14 mouse cellular contexts compared by ENCODE assay signal in the genomic region with DNA sequence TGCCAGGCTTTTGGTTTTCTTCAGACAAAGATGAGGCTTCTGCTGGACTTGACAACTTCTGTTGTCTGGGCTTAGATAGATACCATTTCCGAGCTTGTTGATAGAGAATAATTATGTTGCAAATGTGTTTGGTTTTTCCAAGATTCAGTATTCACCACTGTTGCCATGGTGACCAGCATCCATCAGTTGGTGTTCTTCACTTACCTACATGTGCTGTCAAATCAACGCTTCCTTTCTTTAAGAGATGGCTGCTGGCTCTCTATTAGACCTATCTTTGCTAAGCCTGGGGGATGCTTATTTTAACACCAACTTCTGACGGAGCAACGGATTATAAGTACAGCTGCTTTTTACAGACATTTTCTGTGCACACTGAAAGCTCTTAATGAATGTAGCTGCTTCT. TPM values are rescaled to one million over a fixed set of nuclear protein-coding genes. Genes with fewer than 3 reads are reported as not detected.
"Had no signal": no experiment of that assay in that cellular context is flagged by ENCODE, and none has a peak within 500 bp of the region (broad histone marks: within the 10 kb centered on the region; RNA-seq: fewer than 3 reads in every experiment).

No protein-coding gene starts in this region.

- H3K27ac ChIP-seq: left cerebral cortex, adult 2 months; limb, embryonic 15.5 days; liver, embryonic 12.5 days; midbrain, embryonic 12.5 days; stomach, postnatal 0 days had no signal

- H3K4me3 ChIP-seq: left cerebral cortex, adult 2 months; limb, embryonic 15.5 days; liver, embryonic 12.5 days; midbrain, embryonic 12.5 days had no signal

- H3K27me3 ChIP-seq: limb, embryonic 15.5 days; liver, embryonic 12.5 days; midbrain, embryonic 12.5 days had no signal

- ATAC-seq: liver, embryonic 12.5 days had no signal

- DNase-seq: kidney, adult 18-20 months; kidney, postnatal 10 days; kidney, postnatal 4 days; lung, embryonic 14.5 days; lung, postnatal 10 days; lung, postnatal 4 days; thymus, postnatal 14 days had no signal

- H3K36me3 ChIP-seq: limb, embryonic 15.5 days; liver, embryonic 12.5 days; midbrain, embryonic 12.5 days had no signal

- H3K4me2 ChIP-seq: limb, embryonic 15.5 days; liver, embryonic 12.5 days; lung, embryonic 14.5 days; midbrain, embryonic 12.5 days had no signal

- H3K4me1 ChIP-seq: liver, embryonic 12.5 days had no signal

- H3K9ac ChIP-seq: limb, embryonic 15.5 days; liver, embryonic 12.5 days; lung, embryonic 14.5 days; midbrain, embryonic 12.5 days had no signal

- H3K9me3 ChIP-seq: limb, embryonic 15.5 days; liver, embryonic 12.5 days; midbrain, embryonic 12.5 days had no signal

RNA-seq across cellular contexts. Expression of a gene that starts 37.1 kb away (rescaled TPM):
- total RNA-seq: megakaryocyte, adult 5-6 weeks; neutrophil, adult 5-6 weeks had no signal
- polyA plus RNA-seq: lung, embryonic 14.5 days had no signal
